Mouse (Mus musculus) MEL (cell line): ENCODE measurements around the gene Bcas3. TPM values are rescaled to one million over a fixed set of nuclear protein-coding genes. Genes with fewer than 3 reads are reported as not detected.

Experiments used
- DNase-seq: peaks from one replicate; pipeline ENCODE4 v3.0.0; 2011; ENCODE audit warnings: low read depth, low spot score
- H3K27ac ChIP-seq: 2 replicates; pipeline ENCODE4 v1.5.1; 2012; ENCODE audit warnings: low read depth, mild to moderate bottlenecking, control low read depth, low read length, moderate library complexity; ENCODE audit not compliant: control insufficient read depth
- H3K27me3 ChIP-seq, 2 experiments: fragments of 150-350 bp in 1 of 2; sonication (generic) in 1 of 2; 2 replicates each; pipeline ENCODE4 v1.6.1; 2012; ENCODE audit warnings: low read length in 2 of 2, mild to moderate bottlenecking in 2 of 2, improper control_type of control experiment in 1 of 2, moderate library complexity in 1 of 2; ENCODE audit not compliant: insufficient read depth in 2 of 2, control insufficient read depth in 1 of 2
- H3K36me3 ChIP-seq, 2 experiments: 2 replicates each; pipeline ENCODE4 v1.6.1; 2012 to 2014; ENCODE audit warnings: low read length in 2 of 2, improper control_type of control experiment in 1 of 2, inconsistent platforms in 1 of 2, mild to moderate bottlenecking in 1 of 2; ENCODE audit not compliant: insufficient read depth in 2 of 2, control insufficient read depth in 1 of 2
- H3K4me1 ChIP-seq, 2 experiments: fragments of 150-350 bp in 1 of 2; sonication (generic) in 1 of 2; 2 replicates each; pipeline ENCODE4 v1.6.1; 2012; ENCODE audit warnings: low read length in 2 of 2, improper control_type of control experiment in 1 of 2, mild to moderate bottlenecking in 1 of 2; ENCODE audit not compliant: insufficient read depth in 2 of 2, control insufficient read depth in 1 of 2
- H3K4me3 ChIP-seq, 2 experiments: fragments of 150-350 bp in 1 of 2; sonication (generic) in 1 of 2; 2 replicates each; pipeline ENCODE4 v1.5.1; 2012; ENCODE audit warnings: low read depth in 2 of 2, low read length in 2 of 2, mild to moderate bottlenecking in 2 of 2, moderate library complexity in 2 of 2, control low read depth in 1 of 2, improper control_type of control experiment in 1 of 2; ENCODE audit not compliant: control insufficient read depth in 1 of 2, insufficient read depth in 1 of 2
- H3K79me2 ChIP-seq: 2 replicates; pipeline ENCODE4 v1.6.1; 2012; ENCODE audit warnings: mild to moderate bottlenecking, low read length, moderate library complexity; ENCODE audit not compliant: control insufficient read depth, poor library complexity, insufficient read depth
- H3K9ac ChIP-seq: 2 replicates; pipeline ENCODE4 v1.6.1; 2012; ENCODE audit warnings: low read depth, mild to moderate bottlenecking, control low read depth, low read length, moderate library complexity; ENCODE audit not compliant: control insufficient read depth, poor library complexity, severe bottlenecking
- H3K9me3 ChIP-seq: fragments of 150-350 bp; sonication (generic); replicated peaks from 2 replicates; pipeline ENCODE4 v1.6.1; 2012; ENCODE audit warnings: mild to moderate bottlenecking, low read length, improper control_type of control experiment, moderate library complexity; ENCODE audit not compliant: insufficient read depth
- BHLHE40 ChIP-seq: IDR thresholded peaks from 2 replicates; pipeline ENCODE4 v1.6.1; 2012; ENCODE audit warnings: low read depth, mild to moderate bottlenecking, inconsistent platforms, low read length, improper control_type of control experiment, borderline replicate concordance
- CTCF ChIP-seq, 3 experiments: IDR thresholded peaks in 2 of 3; conservative IDR thresholded peaks in 1 of 3; 2 replicates each; pipeline ENCODE4 v1.5.1; 2011 to 2012; ENCODE audit warnings: low read length in 3 of 3, low read depth in 2 of 3, mild to moderate bottlenecking in 2 of 3, improper control_type of control experiment in 1 of 3, inconsistent platforms in 1 of 3, mixed read lengths in 1 of 3, moderate library complexity in 1 of 3; ENCODE audit not compliant: control insufficient read depth in 1 of 3, insufficient read depth in 1 of 3, poor library complexity in 1 of 3, severe bottlenecking in 1 of 3
- E2F4 ChIP-seq: IDR thresholded peaks from 2 replicates; pipeline ENCODE4 v1.6.1; 2011; ENCODE audit warnings: low read depth, low read length, improper control_type of control experiment, borderline replicate concordance
- EP300 ChIP-seq, 2 experiments: IDR thresholded peaks; 2 replicates each; pipeline ENCODE4 v1.6.1; 2011; ENCODE audit warnings: improper control_type of control experiment in 2 of 2, low read length in 2 of 2, low read depth in 1 of 2, mild to moderate bottlenecking in 1 of 2
- ETS1 ChIP-seq: IDR thresholded peaks from 2 replicates; pipeline ENCODE4 v1.6.1; 2012; ENCODE audit warnings: low read depth, mild to moderate bottlenecking, inconsistent platforms, low read length, improper control_type of control experiment, moderate library complexity
- GABPA ChIP-seq: IDR thresholded peaks from 2 replicates; pipeline ENCODE4 v1.6.1; 2012; ENCODE audit warnings: low read depth, mild to moderate bottlenecking, inconsistent platforms, low read length, improper control_type of control experiment, moderate library complexity
- GATA1 ChIP-seq: IDR thresholded peaks from 2 replicates; pipeline ENCODE4 v1.6.1; 2011; ENCODE audit warnings: low read depth, low read length, improper control_type of control experiment
- KAT2A ChIP-seq: conservative IDR thresholded peaks from 2 replicates; pipeline ENCODE4 v1.6.1; 2012; ENCODE audit warnings: low read depth, low read length, improper control_type of control experiment, inconsistent platforms
- MAFK ChIP-seq: IDR thresholded peaks from 2 replicates; pipeline ENCODE4 v1.6.1; 2011; ENCODE audit warnings: low read depth, mild to moderate bottlenecking, low read length, improper control_type of control experiment, borderline replicate concordance
- MAZ ChIP-seq: IDR thresholded peaks from 2 replicates; pipeline ENCODE4 v1.6.1; 2012; ENCODE audit warnings: low read depth, mild to moderate bottlenecking, inconsistent platforms, low read length, improper control_type of control experiment
- NELFE ChIP-seq: IDR thresholded peaks from 2 replicates; pipeline ENCODE4 v1.6.1; 2011; ENCODE audit warnings: low read depth, low read length, improper control_type of control experiment
- POLR2AphosphoS2 ChIP-seq: IDR thresholded peaks from 2 replicates; pipeline ENCODE4 v1.6.1; 2011; ENCODE audit warnings: low read length, improper control_type of control experiment
- POLR2AphosphoS5 ChIP-seq: IDR thresholded peaks from 2 replicates; pipeline ENCODE4 v1.6.1; 2012; ENCODE audit warnings: low read depth, borderline replicate concordance, mild to moderate bottlenecking, inconsistent platforms, low read length, moderate library complexity, mixed read lengths
- SMC3 ChIP-seq: IDR thresholded peaks from 2 replicates; pipeline ENCODE4 v1.6.1; 2011; ENCODE audit warnings: low read depth, low read length, improper control_type of control experiment
- TAL1 ChIP-seq: IDR thresholded peaks from 2 replicates; pipeline ENCODE4 v1.6.1; 2012; ENCODE audit warnings: mild to moderate bottlenecking, inconsistent platforms, low read length, moderate library complexity, mixed read lengths
- TBP ChIP-seq: IDR thresholded peaks from 2 replicates; pipeline ENCODE4 v1.8.0; 2011; ENCODE audit warnings: low read depth, low read length, improper control_type of control experiment
- ZMIZ1 ChIP-seq: IDR thresholded peaks from 2 replicates; pipeline ENCODE4 v1.6.1; 2012; ENCODE audit warnings: low read depth, mild to moderate bottlenecking, inconsistent platforms, low read length, improper control_type of control experiment, moderate library complexity
- ZNF384 ChIP-seq: IDR thresholded peaks from 2 replicates; pipeline ENCODE4 v1.6.1; 2012; ENCODE audit warnings: low read depth, mild to moderate bottlenecking, inconsistent platforms, low read length, improper control_type of control experiment
- polyA plus RNA-seq, 2 experiments: library from polyadenylated mRNA; stranded (reverse) in 1 of 2; unstranded in 1 of 2; fragments of >175 nt in 1 of 2; fragments of >200 nt in 1 of 2; gene quantifications; 2 replicates each; pipeline versions ENCODE4 v1.2.1 to v1.2.4; 2012; ENCODE audit warnings: low replicate concordance in 2 of 2, low read depth in 1 of 2; ENCODE audit not compliant: insufficient read length in 2 of 2, insufficient read depth in 1 of 2, missing spikeins in 1 of 2
- total RNA-seq: library from RNA; depleted of rRNA; stranded (reverse); fragments of 300-350 nt; gene quantifications from 2 replicates; pipeline ENCODE4 v1.2.3, GENCODE M21; 2012

The Bcas3 gene
- total and polyA plus RNA-seq, 3 experiments, result 8.6 to 14.7 TPM; not detected in 1

DNA sequence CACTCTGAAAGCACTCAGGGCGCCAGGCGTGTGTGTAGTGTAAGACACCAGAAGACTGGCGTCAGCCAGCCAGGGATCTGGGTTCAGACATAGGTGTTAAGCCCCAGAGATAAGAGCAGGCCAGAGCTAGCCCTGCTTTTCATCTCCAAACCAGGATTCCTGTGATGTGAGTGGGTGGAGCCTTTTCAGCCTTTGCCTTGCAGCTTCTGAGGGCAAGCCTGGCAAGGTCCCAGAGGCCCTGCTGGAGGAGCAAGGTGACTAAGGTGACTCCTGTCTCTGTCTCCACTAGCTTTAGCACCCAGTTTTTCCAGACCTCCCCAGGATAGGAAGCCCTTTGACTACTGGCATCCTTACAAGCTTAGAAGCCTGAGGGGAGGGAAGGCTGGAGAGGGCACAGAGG is 465.4 kb downstream of the Bcas3 start:
- Histone ChIP-seq H3K27me3 (no peaks in the 10 kb centered on the region), H3K79me2 (no peaks in the 10 kb centered on the region), H3K9me3 (no peaks in the 10 kb centered on the region), H3K4me3 (no peak overlapping the region), H3K27ac (no peak overlapping the region), H3K4me1 (no peaks in the 10 kb centered on the region), H3K36me3 (no peaks in the 10 kb centered on the region), H3K9ac (no peak overlapping the region)
- peak; percentile 14 for DNase-seq
- no peak for TF ChIP-seq SMC3
- TF ChIP-seq MAZ, result no peak
- no peak for TF ChIP-seq NELFE
- TF ChIP-seq POLR2AphosphoS2, result no peak
- no peak for TF ChIP-seq TBP
- TF ChIP-seq CTCF (IDR thresholded peaks at IDR 0.05 in 2 of 3, conservative IDR thresholded peaks at IDR 0.05 in 1 of 3; ENCODE audit: control insufficient read depth in 1 of 3, insufficient read depth in 1 of 3, low read depth in 2 of 3, low read length in 3 of 3, poor library complexity in 1 of 3, severe bottlenecking in 1 of 3), result no peak
- no peak for TF ChIP-seq GATA1

- Histone ChIP-seq H3K9me3 (no peaks in the 10 kb centered on the region), H3K4me1 (no peaks in the 10 kb centered on the region), H3K27me3 (no peaks in the 10 kb centered on the region), H3K36me3 (no peaks in the 10 kb centered on the region), H3K27ac (no peak overlapping the region), H3K9ac (no peak overlapping the region), H3K4me3 (no peak overlapping the region), H3K79me2 (no peaks in the 10 kb centered on the region)
- DNase-seq, result no peak
- TF ChIP-seq E2F4 (no peak), GABPA (no peak), EP300 (IDR thresholded peaks at IDR 0.05; ENCODE audit: low read depth in 1 of 2, low read length in 2 of 2) (no peak), POLR2AphosphoS5 (no peak), KAT2A (no peak), TAL1 (no peak), ETS1 (no peak), ZNF384 (no peak), BHLHE40 (no peak), MAFK (no peak), GATA1 (no peak), ZMIZ1 (no peak)
Measured at GRCm38 (mm10) chr11:85820959-85821358, 468.0 kb downstream of the Bcas3 start.
